Mouse (Mus musculus) left cerebral cortex, postnatal 25 days (tissue): ENCODE measurements around the gene Nfatc4. TPM values are rescaled to one million over a fixed set of nuclear protein-coding genes. Genes with fewer than 3 reads are reported as not detected.

ENCODE experiments used
- DNase-seq, 2 experiments: peaks; one replicate each; pipeline ENCODE4 v3.0.0; 2022; ENCODE audit warnings: low spot score in 2 of 2, mixed read lengths in 1 of 2
- intact Hi-C: fragments of 180-260 bp; cut with DNase I; formaldehyde crosslinking; loops from one replicate; pipeline ENCODE4 v1.15.1; 2025
- total RNA-seq, 2 experiments: library from RNA; stranded (reverse); gene quantifications; 2 replicates each; pipeline ENCODE4 v1.2.3; 2021

Gene Nfatc4
- 1 to 10 TPM; 1.3 to 2.6 TPM for total RNA-seq

- DNase-seq, result peak in 1 of 2 experiments; percentile 10
- intact Hi-C loops, result loop anchor here (2.0 kb wide), 2 partner anchors 40 to 96 kb away; no protein-coding TSS in a partner anchor
These were observed at the start of gene Nfatc4 for GRCm38 (mm10) chr14:55822991-55823762. Gene Nfatc4 (plus strand): TSS chr14:55823144.

- intact Hi-C loops, result no loop called here
- no peak for DNase-seq
These were observed 46.2 kb upstream of the Nfatc4 start for GRCm38 (mm10) chr14:55776711-55777110.

GRCm38 (mm10) chr14:55777176-55777575 is 45.8 kb upstream of the Nfatc4 start:
- DNase-seq, result no peak
- intact Hi-C loops, result no loop called here

GRCm38 (mm10) chr14:55777806-55778205 is 45.1 kb upstream of the Nfatc4 start:
- intact Hi-C loops, result no loop called here
- no peak for DNase-seq

- intact Hi-C loops, result no loop called here
- no peak for DNase-seq
These were observed 44.3 kb upstream of the Nfatc4 start for GRCm38 (mm10) chr14:55778686-55779085.

- DNase-seq, result no peak
- intact Hi-C loops, result loop anchor here (2.0 kb wide), 2 partner anchors 85 to 139 kb away; no protein-coding TSS in a partner anchor
These were observed 43.3 kb upstream of the Nfatc4 start for GRCm38 (mm10) chr14:55779656-55780055.

- no peak for DNase-seq
- intact Hi-C loops, result loop anchor here (2.0 kb wide), 2 partner anchors 84 to 138 kb away; no protein-coding TSS in a partner anchor
These were observed 42.2 kb upstream of the Nfatc4 start for GRCm38 (mm10) chr14:55780736-55781135.

- peak; percentile 50 to 77 for DNase-seq
- intact Hi-C loops, result loop anchor here (2.0 kb wide), 2 partner anchors 83 to 137 kb away; no protein-coding TSS in a partner anchor
These were observed 41.6 kb upstream of the Nfatc4 start for GRCm38 (mm10) chr14:55781310-55781709.

- intact Hi-C loops, result no loop called here
- DNase-seq, result no peak
These were observed 40.5 kb upstream of the Nfatc4 start for GRCm38 (mm10) chr14:55782361-55782960.

GRCm38 (mm10) chr14:55783171-55783957 is 39.6 kb upstream of the Nfatc4 start:
- DNase-seq, result peak; percentile 0 to 1
- intact Hi-C loops, result no loop called here

- intact Hi-C loops, result no loop called here
These were observed 39.0 kb upstream of the Nfatc4 start, which contains the start of gene Adcy4 for GRCm38 (mm10) chr14:55783958-55784235. Gene Adcy4 (minus strand): TSS chr14:55784095.

GRCm38 (mm10) chr14:55785195-55785594 is 37.7 kb upstream of the Nfatc4 start:
- peak in 1 of 2 experiments; percentile 0 for DNase-seq
- intact Hi-C loops, result no loop called here

More at GRCm38 (mm10) chr14:55783958-55784235, 39.0 kb upstream of the Nfatc4 start, which contains the start of gene Adcy4:
- DNase-seq, result peak in 1 of 2 experiments; percentile 1

GRCm38 (mm10) chr14:55787731-55788130 is 35.2 kb upstream of the Nfatc4 start:
- peak; percentile 0 for DNase-seq
- intact Hi-C loops, result no loop called here

GRCm38 (mm10) chr14:55788256-55789050 is 34.5 kb upstream of the Nfatc4 start, which contains the start of gene Ripk3:
Gene Ripk3 (minus strand): TSS chr14:55788865.
- DNase-seq, result peak; percentile 0 to 1
- intact Hi-C loops, result no loop called here

GRCm38 (mm10) chr14:55793461-55793860 is 29.5 kb upstream of the Nfatc4 start:
- peak in 1 of 2 experiments; percentile 0 for DNase-seq
- intact Hi-C loops, result no loop called here

GRCm38 (mm10) chr14:55793946-55794345 is 29.0 kb upstream of the Nfatc4 start:
- peak in 1 of 2 experiments; percentile 0 for DNase-seq
- intact Hi-C loops, result no loop called here

GRCm38 (mm10) chr14:55795380-55796163 is 27.4 kb upstream of the Nfatc4 start:
- peak in 1 of 2 experiments; percentile 0 for DNase-seq
- intact Hi-C loops, result no loop called here

- intact Hi-C loops, result no loop called here
- DNase-seq, result peak; percentile 45 to 65
These were observed 8.1 kb upstream of the Nfatc4 start for GRCm38 (mm10) chr14:55814885-55815284.
